Mouse (Mus musculus): ENCODE measurements around the gene Lurap1l. TPM values are rescaled to one million over a fixed set of nuclear protein-coding genes. Genes with fewer than 3 reads are reported as not detected.

Lurap1l gene
- total RNA-seq, 2 experiments from 2014 or later: not detected

DNA sequence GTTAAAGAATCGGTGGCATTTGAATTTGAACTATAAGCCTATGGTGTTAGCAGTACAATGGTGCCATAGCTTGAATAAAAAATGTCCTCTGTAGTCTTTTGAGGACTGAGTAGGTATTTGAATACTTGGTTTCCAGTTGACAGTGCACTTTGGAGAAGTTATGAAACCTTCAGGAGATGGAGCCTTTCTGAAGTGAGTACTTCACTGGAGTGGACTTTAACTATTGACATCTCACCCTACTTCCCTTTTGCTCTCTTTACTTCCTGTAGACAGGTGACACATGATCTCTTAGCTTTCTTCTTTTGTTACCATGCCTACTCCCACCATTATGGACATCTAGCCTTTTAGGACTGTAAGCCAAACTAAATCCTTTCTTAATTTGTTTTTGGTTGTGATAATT is 80.4 kb downstream of the Lurap1l start:
- ATAC-seq (replicated peaks; ENCODE audit: poor library complexity): no peak

DNA sequence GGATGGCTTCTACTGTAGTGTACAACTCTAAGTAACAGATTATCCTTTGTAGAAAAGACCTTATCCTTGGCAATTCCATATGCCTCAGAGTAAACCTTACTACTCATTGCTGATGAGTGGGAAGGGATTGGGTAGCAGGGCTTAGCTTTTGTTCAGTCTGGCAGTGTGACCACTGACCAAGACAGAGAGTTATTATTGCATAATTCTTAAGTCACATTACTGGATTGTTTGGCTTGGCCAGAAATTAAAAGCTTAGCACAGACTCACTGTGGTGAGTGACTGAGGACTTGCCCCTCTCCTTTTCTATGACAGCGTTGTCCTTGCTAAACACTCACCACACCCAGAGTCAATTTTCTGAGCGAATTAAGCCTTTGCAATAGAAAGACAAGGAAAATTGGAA is 93.1 kb downstream of the Lurap1l start:
- no peak for ATAC-seq (replicated peaks; ENCODE audit: poor library complexity)

Other genes with a start within 250 kb of the Lurap1l start
- not detected in 2 replicates for gene Tyrp1, start 76.5 kb upstream of the Lurap1l start, total RNA-seq (2015)
- not detected in 2 replicates for gene Tyrp1, start 76.5 kb upstream of the Lurap1l start, total RNA-seq (2017)